Mouse (Mus musculus): ENCODE data around the gene Il24.

Il24 gene

DNA sequence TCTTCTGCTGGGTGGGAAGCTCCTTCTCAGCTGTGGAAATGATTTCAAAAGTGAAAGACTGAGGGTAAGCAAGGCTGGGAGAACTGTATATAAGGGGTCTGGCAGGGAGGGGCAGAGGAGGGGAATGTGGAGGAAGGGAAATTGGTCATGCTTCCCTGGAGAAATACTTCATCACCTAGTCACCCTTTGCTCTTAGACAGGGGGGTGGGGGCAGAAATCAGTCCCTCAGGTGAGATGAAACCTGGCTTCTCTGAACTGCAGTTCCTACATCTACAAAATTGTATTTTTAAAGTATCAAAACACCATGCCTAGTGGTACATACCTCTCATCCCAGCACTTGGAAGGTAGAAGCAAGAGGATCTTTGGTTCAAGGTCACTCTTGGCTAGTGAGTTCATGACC lies at the start of gene Il24:
Gene Il24 (minus strand): TSS at position 101 of the 400 bp plus-strand sequence.

DNA sequence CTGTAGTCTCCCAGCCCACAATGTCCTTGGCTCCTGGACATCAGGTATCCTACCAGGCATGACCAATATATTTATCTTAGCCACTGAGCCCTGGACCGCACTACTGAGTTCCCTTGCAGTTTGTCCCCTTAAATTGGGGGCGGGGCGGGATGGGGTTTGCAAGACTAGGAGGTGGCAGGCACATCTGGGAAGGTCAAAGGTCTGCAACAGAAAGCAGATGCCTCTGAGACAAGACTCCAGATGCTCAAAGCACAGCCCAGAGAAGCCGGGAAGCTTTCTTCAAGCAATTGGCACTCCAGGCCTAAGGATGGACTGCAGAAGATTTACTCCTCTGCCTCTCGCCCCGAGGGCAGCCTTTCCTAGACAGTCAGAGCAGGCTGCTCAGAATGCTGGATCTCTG lies 49.1 kb upstream of the Il24 start:
- 78% methylated on average over 6 of the region's 6 CpGs for WGBS

DNA sequence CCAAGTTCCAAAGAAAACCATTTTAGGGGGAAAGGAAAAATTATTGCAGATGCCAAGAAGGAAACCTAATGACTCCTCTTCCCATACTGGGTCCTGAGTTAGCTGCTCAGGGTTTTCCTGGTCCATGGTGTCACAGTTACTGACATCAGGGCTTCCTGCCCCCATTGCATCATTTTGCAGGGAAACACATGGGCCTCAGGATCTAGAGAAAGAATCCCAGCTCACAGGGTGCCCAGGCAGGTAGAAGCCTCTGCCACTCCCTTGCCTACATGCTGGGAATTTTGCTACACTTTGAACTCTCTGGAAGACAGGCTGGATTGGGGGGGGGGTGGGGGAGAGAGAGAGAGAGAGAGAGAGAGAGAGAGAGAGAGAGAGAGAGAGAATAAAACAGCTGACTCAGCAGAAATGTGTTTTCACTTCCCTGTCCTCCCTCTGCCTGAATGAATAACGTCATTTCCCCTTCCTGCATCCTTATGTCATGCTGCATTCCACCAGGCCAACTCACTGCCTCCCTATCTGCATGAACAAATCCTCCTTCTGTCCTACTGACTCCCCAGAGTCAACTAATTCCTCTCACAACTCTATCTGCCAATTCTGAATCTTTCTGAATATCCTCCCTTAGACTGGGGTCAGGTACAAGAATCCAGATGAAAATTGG lies 31.2 kb upstream of the Il24 start:
- WGBS: 43% methylated on average over 1 of the region's 1 CpGs

DNA sequence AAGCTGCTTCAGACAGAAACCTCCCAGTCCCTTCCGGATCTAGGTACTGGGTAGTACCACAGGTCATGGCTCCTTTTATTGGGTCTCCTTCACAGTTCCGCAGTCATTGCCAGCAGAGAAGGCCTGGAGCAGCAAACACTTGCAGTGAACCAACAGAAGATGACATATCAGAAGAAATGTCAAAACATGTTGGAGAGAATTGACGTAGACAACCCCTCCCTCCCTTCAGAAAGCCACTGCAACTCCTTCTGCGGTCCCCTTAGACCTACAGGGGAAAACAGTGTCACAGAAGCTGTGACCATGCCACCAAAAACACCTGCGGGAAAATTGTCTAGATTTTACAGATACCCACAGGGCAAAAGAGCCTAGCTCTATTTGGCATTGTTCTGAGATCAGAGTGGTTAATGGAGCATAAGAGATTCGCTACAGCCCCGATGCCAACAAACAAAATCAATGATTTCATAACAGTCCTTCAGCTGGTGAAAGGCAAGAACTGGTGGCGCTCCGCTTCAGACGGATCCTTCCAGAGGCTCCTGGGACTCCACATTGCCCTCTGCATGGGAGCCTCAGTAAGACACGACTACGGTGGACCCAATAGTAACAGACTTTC lies 24.3 kb upstream of the Il24 start, which contains the start of gene Il20:
Gene Il20 (minus strand): TSS at position 51 of the 610 bp plus-strand sequence.
- WGBS: 81% methylated on average over 12 of the region's 12 CpGs

DNA sequence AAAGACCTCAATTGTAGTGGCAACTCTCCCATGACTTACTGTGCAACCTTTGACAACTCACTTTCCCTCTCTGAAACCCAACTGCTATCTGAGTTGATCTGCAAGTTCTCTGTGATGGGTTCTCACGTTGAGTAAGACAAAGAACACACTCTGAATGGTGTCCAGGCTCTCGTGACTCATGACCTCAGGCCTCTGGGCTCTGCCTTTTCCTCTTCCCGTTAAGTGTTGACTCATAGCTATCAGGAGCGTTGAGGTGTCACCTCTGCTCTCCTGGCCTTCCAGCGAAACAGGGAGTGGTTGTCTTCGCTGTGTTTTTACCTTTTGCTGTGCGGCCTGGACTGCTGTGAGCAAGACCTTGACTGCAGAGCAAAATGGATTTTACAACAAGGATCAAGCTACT lies 15.3 kb upstream of the Il24 start:
- 84% methylated on average over 7 of the region's 7 CpGs for WGBS

DNA sequence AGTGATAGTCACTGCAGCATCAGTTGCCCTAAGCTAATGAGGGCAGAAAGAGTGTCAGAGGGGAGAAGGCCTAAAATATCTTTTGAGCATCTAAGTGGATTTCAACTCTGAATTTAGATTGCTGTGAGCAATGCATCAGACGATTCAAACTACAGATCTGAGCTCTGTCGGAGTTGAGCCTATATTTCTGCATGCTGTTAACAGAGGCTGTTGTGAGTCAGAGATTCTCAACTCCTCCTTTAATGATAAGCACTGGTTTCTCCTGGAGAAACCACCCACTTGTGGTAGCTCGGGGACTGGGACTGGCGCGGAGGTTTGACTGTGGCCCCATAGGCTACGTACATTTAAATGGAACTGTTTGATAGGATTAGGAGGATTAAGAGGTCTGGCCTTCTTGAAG lies 7.2 kb upstream of the Il24 start:
- 51% methylated on average over 6 of the region's 6 CpGs for whole genome bisulfite sequencing

DNA sequence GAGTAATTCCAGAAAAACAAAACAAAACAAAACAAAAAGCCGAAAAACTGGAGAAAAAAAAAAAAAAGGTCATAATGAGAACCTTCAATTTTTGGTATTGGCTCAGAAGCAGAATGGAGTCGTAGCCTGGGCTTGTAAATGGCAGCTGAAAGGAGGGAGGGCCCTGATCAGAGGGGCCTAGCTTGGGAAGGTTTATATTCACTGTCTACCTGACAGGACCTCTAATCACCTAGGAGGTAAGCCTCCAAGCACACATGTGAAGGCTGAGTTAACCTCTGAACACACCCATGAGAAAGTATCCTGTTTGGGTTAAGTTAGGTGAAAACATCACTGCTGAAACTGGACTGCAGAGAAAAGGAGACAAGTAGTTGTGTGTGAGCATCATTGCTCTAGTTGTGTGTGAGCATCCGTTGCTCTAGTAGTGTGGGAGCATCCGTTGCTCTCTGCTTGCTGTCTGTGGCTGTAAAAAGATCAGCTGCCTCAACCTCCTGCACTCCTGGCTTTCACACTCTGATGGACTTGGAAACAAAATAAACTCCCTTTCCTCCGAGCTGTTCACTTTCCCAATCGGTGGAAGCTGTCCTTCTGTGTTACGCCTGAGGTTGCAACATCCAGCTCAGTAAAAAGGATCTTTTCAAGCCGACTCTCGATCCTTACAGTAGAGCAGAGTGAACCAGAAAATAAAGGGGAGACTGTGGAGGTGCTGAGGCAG lies 6.2 kb upstream of the Il24 start:
- WGBS: 62% methylated on average over 9 of the region's 9 CpGs

DNA sequence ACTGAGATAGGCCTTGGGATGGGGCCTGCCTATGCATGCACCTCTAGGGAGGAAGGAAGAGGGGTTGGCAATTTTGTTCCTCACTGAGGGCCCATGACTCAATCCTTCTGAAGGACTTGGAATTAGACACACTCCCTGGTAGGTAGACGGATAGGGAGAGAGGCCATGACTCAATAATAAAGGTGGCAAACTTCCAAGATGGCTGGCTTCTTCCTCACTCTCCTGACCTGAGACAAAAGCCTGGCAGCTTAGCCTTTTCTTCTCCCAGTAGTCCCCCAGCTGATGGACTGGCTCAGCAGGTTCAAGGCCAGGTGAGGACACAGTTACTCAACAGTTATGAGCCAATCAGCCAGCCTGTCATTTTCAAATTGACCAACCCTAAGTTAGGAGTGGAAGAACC lies 5.2 kb upstream of the Il24 start:
- WGBS: 81% methylated on average over 1 of the region's 1 CpGs

DNA sequence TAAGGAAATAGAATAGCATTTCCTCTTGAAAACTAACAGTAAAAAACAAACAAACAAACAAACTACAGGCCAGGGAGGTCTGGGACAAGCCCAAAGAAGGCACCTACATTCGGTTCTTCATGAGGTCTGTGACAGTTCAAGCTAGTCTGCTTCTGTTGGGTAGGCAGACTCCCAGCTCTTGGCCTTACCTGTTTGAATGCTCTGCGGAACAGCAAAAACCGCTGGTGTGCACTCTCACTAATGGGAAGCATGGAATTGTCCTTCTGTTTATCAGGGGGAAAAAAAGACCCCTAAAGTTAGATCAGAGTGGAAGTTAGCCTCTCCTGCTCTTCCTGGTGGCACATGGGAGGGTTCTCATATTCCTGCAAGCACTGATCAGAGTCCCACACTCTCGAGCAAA lies 4.1 kb downstream of the Il24 start:
- WGBS: 88% methylated on average over 4 of the region's 4 CpGs

DNA sequence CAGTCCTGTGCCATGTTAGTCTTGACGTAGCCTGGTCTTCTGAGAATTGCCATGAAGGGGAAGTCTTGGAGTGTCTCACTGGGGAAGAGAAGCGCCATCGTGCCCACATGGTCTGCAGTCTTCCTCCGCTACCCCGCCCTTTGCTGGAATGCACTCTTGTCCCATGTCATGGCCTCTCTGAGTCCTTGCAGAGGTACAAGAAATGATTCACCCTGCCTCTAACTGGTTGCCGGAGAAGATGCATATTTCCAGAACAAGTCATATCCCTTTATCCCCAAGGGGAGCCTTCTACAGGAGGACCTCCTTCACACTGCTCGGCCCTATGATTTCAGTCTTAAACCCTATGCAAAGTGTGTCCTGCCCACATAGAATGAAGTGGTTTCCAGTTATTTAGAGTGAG lies 7.3 kb downstream of the Il24 start:
- WGBS: 94% methylated on average over 7 of the region's 7 CpGs

DNA sequence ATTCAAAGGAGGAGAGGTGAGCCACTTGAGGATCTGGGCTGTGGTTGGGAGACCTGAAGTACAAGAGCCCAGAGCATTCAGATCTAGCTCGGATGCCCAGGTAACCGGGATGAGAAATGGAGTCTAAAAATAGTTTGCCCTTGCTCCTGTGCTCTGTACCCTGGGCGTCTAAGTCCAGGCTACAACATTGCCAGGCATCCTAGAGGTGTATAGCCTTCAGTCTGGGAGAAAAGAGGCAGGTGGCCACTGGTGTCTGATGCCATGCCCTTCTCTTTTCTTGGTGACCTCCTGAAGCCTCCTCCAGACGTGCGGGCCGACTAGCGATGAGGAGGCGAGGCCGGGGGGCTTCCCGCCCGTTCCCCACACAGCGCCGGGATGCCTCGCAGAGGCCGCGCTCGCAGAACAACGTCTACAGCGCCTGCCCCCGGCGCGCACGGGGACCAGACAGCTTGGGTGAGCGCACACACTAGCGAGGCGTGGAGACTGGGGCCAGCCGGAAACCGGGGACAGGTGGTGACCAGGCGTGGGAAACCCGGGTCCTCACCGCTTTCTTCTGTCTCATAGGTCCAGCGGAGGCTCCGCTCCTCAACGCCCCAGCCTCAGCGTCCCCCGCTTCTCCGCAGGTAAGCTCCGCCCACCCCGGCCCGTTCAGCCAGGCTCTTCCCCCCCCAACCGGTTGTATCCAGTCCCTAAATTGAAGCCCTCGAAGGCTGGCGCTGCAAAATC lies 9.2 kb downstream of the Il24 start:
- 3% methylated on average over 43 of the region's 43 CpGs for WGBS

DNA sequence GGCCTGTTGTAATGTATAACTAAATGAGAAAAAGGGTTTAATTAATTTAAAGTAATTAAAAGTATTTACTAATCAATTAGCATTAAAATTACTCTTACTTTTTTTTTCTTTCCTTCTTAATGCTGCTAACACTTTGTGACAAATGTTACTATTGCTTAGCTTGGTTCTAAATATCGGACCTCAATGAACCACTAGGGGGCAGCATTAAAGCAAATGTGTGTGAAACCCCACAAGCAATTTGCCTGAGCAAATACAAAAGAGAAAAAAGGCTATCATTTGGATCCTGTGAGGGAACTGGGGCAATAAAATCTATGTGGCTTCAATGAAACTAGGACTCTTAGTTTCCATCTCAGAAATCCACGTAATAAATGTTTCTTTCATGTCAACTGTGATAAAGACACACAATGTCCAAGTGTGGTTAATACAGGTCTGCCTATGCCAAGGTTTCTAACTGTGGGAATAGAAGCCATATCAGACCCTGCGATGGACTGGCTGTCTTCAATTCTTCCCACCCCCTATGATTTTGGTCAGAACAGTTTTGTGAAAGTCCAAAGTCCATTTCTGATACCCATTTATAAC lies 10.2 kb downstream of the Il24 start:
- WGBS: 26% methylated on average over 3 of the region's 3 CpGs

DNA sequence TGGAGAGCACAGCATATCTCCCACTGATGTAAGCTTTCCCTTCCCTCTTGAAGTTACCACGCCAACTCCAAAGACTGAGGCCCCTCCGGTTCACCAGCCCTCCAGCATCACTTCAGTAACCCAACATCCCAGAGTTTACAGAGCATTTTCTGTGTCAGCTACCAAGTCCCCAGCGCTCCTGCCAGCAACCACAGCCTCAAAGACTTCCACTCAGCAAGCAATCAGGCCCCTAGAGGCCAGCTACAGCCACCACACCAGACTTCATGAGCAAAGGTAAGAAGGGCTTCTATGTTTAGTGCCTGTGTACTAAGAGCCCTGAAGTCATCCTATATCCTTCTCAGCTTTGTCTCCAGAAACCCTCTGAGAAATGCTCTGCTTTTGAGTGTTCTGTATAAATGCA lies 11.3 kb downstream of the Il24 start:
- 75% methylated on average over 3 of the region's 3 CpGs for WGBS

DNA sequence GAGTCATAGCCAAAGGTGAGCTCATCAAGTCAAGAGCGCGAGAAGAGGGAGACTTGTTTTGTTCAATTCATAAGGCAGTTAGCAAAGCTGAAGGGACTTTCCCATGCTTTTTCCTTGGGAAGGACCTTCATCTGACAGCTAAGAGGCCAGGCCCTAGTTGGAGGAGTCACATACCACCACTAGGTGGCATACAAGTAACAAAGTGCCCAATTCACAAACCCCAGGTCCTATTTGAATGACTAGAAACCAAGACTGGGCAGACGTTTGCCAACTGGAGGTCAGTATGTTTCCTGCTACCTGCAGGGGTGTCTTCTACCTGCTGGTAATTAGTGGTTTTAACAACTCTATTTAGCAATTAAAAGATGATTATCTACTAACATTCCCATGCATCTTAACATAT lies 12.1 kb downstream of the Il24 start:
- WGBS: 42% methylated on average over 3 of the region's 3 CpGs

DNA sequence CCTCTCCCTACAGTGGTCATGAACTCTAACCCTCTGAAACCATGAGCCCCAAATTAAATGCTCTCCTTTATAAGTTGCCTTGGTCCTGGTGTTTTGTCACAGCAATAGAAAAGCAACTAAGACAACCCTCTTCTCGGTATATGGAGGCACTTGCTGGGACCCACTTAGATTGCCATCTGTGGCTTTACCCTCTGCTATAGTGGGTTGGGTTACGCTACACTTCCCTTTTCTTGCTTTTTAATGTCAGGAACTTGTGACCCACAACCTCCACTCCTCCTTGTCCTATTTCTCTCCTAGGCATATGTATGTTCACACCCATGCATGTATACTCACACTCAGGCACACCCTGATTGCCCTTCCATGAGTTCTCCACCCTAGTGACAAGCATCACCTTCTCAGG lies 14.3 kb downstream of the Il24 start:
- WGBS: 93% methylated on average over 2 of the region's 2 CpGs

DNA sequence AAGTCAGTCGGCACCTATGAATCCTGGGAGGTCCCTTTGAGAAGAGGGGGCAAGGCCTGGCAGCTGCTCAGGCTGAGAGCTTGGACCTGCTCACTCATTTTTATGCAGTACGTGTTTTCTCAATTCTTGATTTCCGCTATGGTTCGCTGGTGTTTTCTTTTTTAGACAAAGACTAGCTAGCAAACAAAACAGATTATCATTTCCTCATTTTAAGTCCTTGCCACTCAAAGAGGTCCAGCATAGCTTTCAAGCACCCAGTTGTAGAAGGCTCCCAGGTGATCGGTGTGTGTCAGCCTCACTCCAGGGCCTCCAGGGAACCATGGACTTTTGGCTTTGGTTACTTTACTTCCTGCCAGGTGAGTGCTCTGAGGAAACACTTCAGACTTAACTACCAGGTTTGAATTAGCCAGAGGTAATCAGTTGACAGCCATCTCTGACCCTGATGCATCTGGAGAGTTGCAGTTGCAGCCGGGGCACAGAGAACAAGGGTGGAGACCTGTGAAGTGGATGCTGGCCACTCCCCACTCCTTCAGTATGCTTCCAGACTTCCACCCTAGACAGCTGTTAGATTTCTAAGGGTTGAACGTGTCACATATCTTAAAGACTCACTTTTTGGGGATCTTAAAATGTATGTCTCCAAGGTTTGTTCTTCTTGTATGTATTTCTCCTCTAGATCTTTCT lies 21.6 kb downstream of the Il24 start, which contains the start of gene Fcmr:
Gene Fcmr (plus strand): TSS at position 129 of the 681 bp plus-strand sequence.
- 83% methylated on average over 7 of the region's 7 CpGs for WGBS

DNA sequence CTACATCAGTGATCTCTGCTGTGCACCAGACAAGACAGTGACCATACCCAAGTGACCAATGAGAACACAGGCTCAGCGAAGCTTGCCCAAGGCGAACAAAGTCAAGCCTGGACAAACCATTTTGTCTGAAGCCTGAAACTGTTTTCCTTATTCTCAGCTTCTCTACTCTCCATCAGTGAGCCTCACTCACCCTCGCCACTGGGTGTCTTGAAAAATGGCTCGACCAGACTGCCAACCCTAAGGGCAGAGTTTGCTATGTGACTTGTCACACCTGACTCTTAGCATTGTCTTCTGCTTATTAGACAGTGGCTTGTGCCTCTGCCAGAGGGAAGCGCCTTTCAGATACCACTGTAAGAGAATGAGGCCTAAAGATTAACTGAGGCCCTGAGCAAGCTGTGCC lies 22.5 kb downstream of the Il24 start:
- 90% methylated on average over 5 of the region's 5 CpGs for WGBS

DNA sequence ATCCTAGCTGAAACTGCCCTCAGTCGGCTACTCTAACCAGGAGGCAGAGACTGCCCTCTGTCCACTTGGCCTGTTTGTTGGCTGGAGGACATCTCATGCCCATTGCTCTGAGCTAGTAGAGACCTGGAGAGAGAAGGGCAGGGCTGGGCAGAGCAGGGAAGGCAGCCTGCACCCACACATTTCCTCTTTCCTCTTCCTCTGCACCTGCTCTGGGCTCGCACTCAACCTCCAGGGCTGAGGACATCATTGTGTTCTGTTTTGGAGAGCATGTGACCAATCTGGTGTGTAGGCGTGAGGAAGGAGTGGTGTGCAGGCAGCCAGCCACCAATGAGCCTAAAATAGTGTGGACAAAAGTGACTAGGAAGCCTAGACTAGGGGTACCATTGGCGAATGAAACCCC lies 23.0 kb downstream of the Il24 start:
- 58% methylated on average over 4 of the region's 4 CpGs for WGBS

DNA sequence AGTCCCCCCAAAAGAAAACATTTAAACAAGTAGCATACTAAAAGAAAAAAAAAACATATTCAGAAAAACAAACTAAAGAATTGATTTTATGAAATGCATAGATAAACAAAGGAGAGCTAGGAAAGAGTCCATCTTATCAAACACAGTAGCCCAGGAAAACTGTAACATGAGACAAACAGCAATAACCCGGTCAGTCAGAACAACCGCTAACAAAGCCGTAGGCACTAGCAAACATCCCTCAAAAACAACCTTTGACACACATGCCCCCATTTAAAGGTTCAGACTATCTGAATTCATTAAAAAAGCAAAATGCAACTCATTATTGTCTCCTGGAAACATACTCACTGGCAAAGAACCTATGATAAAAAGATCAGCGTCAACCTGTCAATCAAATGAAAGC lies 29.8 kb downstream of the Il24 start:
- 87% methylated on average over 4 of the region's 4 CpGs for WGBS

DNA sequence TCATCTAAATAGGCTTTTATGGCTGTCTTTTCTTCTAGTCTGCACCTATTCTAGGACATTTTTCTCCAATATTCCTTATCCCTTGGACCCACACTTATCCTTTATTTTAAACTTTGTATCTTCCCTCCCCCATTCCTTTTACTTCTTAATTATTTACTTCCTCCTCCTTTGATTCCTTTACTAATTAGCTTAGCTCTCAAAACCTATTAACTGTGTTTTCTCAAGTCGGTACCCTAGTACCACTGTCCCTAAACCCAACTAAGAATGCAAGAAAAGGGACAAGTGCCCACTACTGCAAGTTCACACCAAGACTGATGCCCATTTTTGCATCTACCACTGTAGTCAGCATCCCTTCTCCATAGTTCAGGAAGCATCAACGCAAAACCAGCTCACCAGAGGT lies 31.5 kb downstream of the Il24 start:
- 73% methylated on average over 2 of the region's 2 CpGs for WGBS

DNA sequence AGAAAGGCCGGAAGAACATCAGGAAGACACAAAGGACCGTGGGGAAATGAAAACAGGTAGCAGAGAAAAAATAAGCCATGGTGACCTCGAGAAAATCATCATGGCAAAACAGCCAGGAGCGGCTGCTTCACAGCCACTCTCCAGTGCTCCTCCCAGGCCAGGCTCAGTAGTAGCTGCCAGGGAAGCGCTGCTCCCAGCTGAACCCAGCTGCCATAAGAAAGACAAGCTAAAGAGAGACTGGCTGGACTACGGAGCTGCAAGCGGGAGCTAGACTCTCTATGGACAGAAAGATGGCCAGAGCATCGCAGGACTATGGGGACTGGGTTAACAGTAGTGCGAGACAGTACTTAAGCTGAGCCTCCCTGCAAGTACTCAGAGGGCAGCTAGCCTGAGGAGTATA lies 32.4 kb downstream of the Il24 start:
- WGBS: 81% methylated on average over 9 of the region's 9 CpGs

DNA sequence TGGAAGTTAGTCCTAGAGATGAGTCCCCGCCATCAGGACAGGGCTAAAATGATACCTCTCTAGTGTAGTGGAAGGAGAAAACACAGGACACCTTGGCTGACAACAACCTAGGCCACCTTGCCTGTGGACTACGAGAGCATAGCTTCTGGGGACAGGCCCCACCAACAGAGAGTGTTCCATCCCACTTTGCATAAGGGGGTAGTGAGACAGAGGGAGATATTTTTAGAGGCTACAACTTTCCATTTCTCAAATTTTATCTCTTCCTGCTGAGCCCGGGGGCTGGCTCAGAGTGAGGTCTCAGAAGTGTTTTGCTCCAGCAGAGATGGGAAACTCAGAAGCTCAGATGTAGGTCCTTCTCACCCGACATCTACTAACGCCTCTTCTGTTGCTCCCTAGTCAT lies 36.8 kb downstream of the Il24 start:
- 65% methylated on average over 5 of the region's 5 CpGs for WGBS

Data from cerebral cortex, adult 2 months (tissue).